Mouse (Mus musculus): ENCODE measurements around the gene H2-DMb1. TPM values are rescaled to one million over a fixed set of nuclear protein-coding genes. Genes with fewer than 3 reads are reported as not detected.

H2-DMb1 gene
- polyA plus RNA-seq, 2 experiments, result 2.7 to 4.2 TPM

GRCm38 (mm10) chr17:34139416-34139815, 13.5 kb upstream of the H2-DMb1 start:
- no peak for TF ChIP-seq POLR2A (IDR thresholded peaks at IDR 0.05; ENCODE audit: borderline replicate concordance, extremely low read depth, insufficient read depth, insufficient read length)
- H3K9me3 ChIP-seq (ENCODE audit: control insufficient read depth, low read length), result no peaks in the 10 kb centered on the region
- 0% methylated on average over 16 of the region's 16 CpGs for WGBS
- H3K4me2 ChIP-seq (replicated peaks; ENCODE audit: low read depth, low read length, severe bottlenecking), result peak overlapping the region; percentile 63
- no peak overlapping the region for H3K27ac ChIP-seq (replicated peaks; ENCODE audit: low read depth, low read length)
- ATAC-seq (ENCODE audit: low FRiP score, low read depth) (no peak), DNase-seq (ENCODE audit: low spot score) (peak; percentile 55)
- no peaks in the 10 kb centered on the region for H3K36me3 ChIP-seq (ENCODE audit: control insufficient read depth, insufficient read depth, low read length)
- H3K4me1 ChIP-seq (ENCODE audit: control insufficient read depth, insufficient read depth, low read length), result peaks cover 12% of the 10 kb centered on the region; the same call in 1 of the 2 replicates
- H3K4me3 ChIP-seq (replicated peaks; ENCODE audit: low read length), result peak overlapping the region; percentile 31
- H3K9ac ChIP-seq (ENCODE audit: low read depth, low read length, severe bottlenecking), result peak overlapping the region; percentile 40
- H3K27me3 ChIP-seq (ENCODE audit: control insufficient read depth, insufficient read depth, low read length), result peaks cover 7% of the 10 kb centered on the region

GRCm38 (mm10) chr17:34140240-34140639, 12.6 kb upstream of the H2-DMb1 start:
- 0 out of 2 replicates have a peak overlapping the region, but pooled peaks have one; percentile 31 for H3K4me3 ChIP-seq (replicated peaks; ENCODE audit: low read length)
- ATAC-seq (ENCODE audit: low FRiP score, low read depth), result no peak
- no peaks in the 10 kb centered on the region for H3K36me3 ChIP-seq (ENCODE audit: control insufficient read depth, insufficient read depth, low read length)
- 9% methylated on average over 5 of the region's 5 CpGs for WGBS
- no peak for TF ChIP-seq POLR2A (IDR thresholded peaks at IDR 0.05; ENCODE audit: borderline replicate concordance, extremely low read depth, insufficient read depth, insufficient read length)
- H3K27me3 ChIP-seq (ENCODE audit: control insufficient read depth, insufficient read depth, low read length), result peaks cover 7% of the 10 kb centered on the region
- H3K27ac ChIP-seq (replicated peaks; ENCODE audit: low read depth, low read length), result no peak overlapping the region
- peak overlapping the region; percentile 63; the same call in 1 of the 2 replicates for H3K4me2 ChIP-seq (replicated peaks; ENCODE audit: low read depth, low read length, severe bottlenecking)
- H3K9me3 ChIP-seq (ENCODE audit: control insufficient read depth, low read length), result no peaks in the 10 kb centered on the region
- H3K9ac ChIP-seq (ENCODE audit: low read depth, low read length, severe bottlenecking), result no peak overlapping the region
- no peak for DNase-seq (ENCODE audit: low spot score)
- H3K4me1 ChIP-seq (ENCODE audit: control insufficient read depth, insufficient read depth, low read length), result peaks cover 12% of the 10 kb centered on the region; the same call in 1 of the 2 replicates

- WGBS, result 60% methylated on average over 4 of the region's 4 CpGs
- DNase-seq (ENCODE audit: low spot score), result no peak
- no peak for TF ChIP-seq POLR2A (IDR thresholded peaks at IDR 0.05; ENCODE audit: borderline replicate concordance, extremely low read depth, insufficient read depth, insufficient read length)
Measured at GRCm38 (mm10) chr17:34141448-34141847, 11.4 kb upstream of the H2-DMb1 start.

GRCm38 (mm10) chr17:34142456-34143010, 10.3 kb upstream of the H2-DMb1 start:
- no peak for ATAC-seq (ENCODE audit: low FRiP score, low read depth)
- no peaks in the 10 kb centered on the region for H3K36me3 ChIP-seq (ENCODE audit: control insufficient read depth, insufficient read depth, low read length)
- H3K9me3 ChIP-seq (ENCODE audit: control insufficient read depth, low read length), result no peaks in the 10 kb centered on the region
- peaks cover 12% of the 10 kb centered on the region; the same call in 1 of the 2 replicates for H3K4me1 ChIP-seq (ENCODE audit: control insufficient read depth, insufficient read depth, low read length)
- no peak overlapping the region for H3K27ac ChIP-seq (replicated peaks; ENCODE audit: low read depth, low read length)
- no peak overlapping the region for H3K4me2 ChIP-seq (replicated peaks; ENCODE audit: low read depth, low read length, severe bottlenecking)
- no peak overlapping the region for H3K4me3 ChIP-seq (replicated peaks; ENCODE audit: low read length)
- WGBS, result 50% methylated on average over 7 of the region's 7 CpGs
- TF ChIP-seq POLR2A (IDR thresholded peaks at IDR 0.05; ENCODE audit: borderline replicate concordance, extremely low read depth, insufficient read depth, insufficient read length), result no peak
- no peak overlapping the region for H3K9ac ChIP-seq (ENCODE audit: low read depth, low read length, severe bottlenecking)
- no peak for DNase-seq (ENCODE audit: low spot score)
- H3K27me3 ChIP-seq (ENCODE audit: control insufficient read depth, insufficient read depth, low read length), result peaks cover 7% of the 10 kb centered on the region

More at GRCm38 (mm10) chr17:34141448-34141847, 11.4 kb upstream of the H2-DMb1 start:
- no peak for ATAC-seq (ENCODE audit: low FRiP score, low read depth)
- H3K9ac ChIP-seq (ENCODE audit: low read depth, low read length, severe bottlenecking), result no peak overlapping the region
- H3K27ac ChIP-seq (replicated peaks; ENCODE audit: low read depth, low read length), result no peak overlapping the region
- no peaks in the 10 kb centered on the region for H3K9me3 ChIP-seq (ENCODE audit: control insufficient read depth, low read length)
- H3K4me3 ChIP-seq (replicated peaks; ENCODE audit: low read length), result no peak overlapping the region
- H3K4me2 ChIP-seq (replicated peaks; ENCODE audit: low read depth, low read length, severe bottlenecking), result no peak overlapping the region
- H3K27me3 ChIP-seq (ENCODE audit: control insufficient read depth, insufficient read depth, low read length), result peaks cover 7% of the 10 kb centered on the region
- H3K4me1 ChIP-seq (ENCODE audit: control insufficient read depth, insufficient read depth, low read length), result peaks cover 12% of the 10 kb centered on the region; the same call in 1 of the 2 replicates
- H3K36me3 ChIP-seq (ENCODE audit: control insufficient read depth, insufficient read depth, low read length), result no peaks in the 10 kb centered on the region

GRCm38 (mm10) chr17:34143033-34143432, 9.8 kb upstream of the H2-DMb1 start, which contains the start of gene H2-DMb2:
Gene H2-DMb2 (plus strand): TSS chr17:34143307.
- no peak within 1 kb of the TSS for H3K9ac ChIP-seq (ENCODE audit: low read depth, low read length, severe bottlenecking)
- 31% methylated on average over 7 of the region's 7 CpGs for WGBS
- no peak for ATAC-seq (ENCODE audit: low FRiP score, low read depth)

More at GRCm38 (mm10) chr17:34143033-34143432, 9.8 kb upstream of the H2-DMb1 start, which contains the start of gene H2-DMb2:
- H3K9me3 ChIP-seq (ENCODE audit: control insufficient read depth, low read length), result no peaks in the 10 kb centered on the region
- TF ChIP-seq POLR2A (IDR thresholded peaks at IDR 0.05; ENCODE audit: borderline replicate concordance, extremely low read depth, insufficient read depth, insufficient read length), result no peak
- no peak within 1 kb of the TSS for H3K4me2 ChIP-seq (replicated peaks; ENCODE audit: low read depth, low read length, severe bottlenecking)
- H3K27ac ChIP-seq (replicated peaks; ENCODE audit: low read depth, low read length), result no peak within 1 kb of the TSS
- no peak within 1 kb of the TSS for H3K4me3 ChIP-seq (replicated peaks; ENCODE audit: low read length)
- H3K4me1 ChIP-seq (ENCODE audit: control insufficient read depth, insufficient read depth, low read length), result peaks cover 12% of the 10 kb centered on the region; the same call in 1 of the 2 replicates
- no peak for DNase-seq (ENCODE audit: low spot score)
- H3K36me3 ChIP-seq (ENCODE audit: control insufficient read depth, insufficient read depth, low read length), result no peaks in the 10 kb centered on the region
- H3K27me3 ChIP-seq (ENCODE audit: control insufficient read depth, insufficient read depth, low read length), result peaks cover 7% of the 10 kb centered on the region

All from limb, embryonic 14.5 days (tissue).